Mouse (Mus musculus): ENCODE data around the gene Sync. TPM values are rescaled to one million over a fixed set of nuclear protein-coding genes. Genes with fewer than 3 reads are reported as not detected.

Gene Sync
- polyA plus RNA-seq (2017; shearing (Covaris generic)) = under 1 TPM in 1 of 2 experiments, not detected in 1; 0.16 TPM

GRCm38 (mm10) chr4:129287472-129287981, at the start of gene Sync:
TSS of gene Sync (plus strand) at chr4:129287617.

GRCm38 (mm10) chr4:129261196-129261595, 26.2 kb upstream of the Sync start, which contains the start of gene C77080:
TSS of gene C77080 (minus strand) at chr4:129261404.

GRCm38 (mm10) chr4:129335216-129336074, 48.0 kb downstream of the Sync start, which contains the start of the genes Rbbp4 and Zbtb8os:
TSS of gene Rbbp4 (minus strand) at chr4:129335370.
TSS of gene Zbtb8os (plus strand) at chr4:129335695.

Other genes with a start within 250 kb of the Sync start
- gene Rnf19b, start 229.3 kb upstream of the Sync start, polyA plus RNA-seq (2017; shearing (Covaris generic)) = 10 to 100 TPM; 59.1 to 61.7 TPM
- not detected for gene Tmem54, start 182.1 kb upstream of the Sync start, polyA plus RNA-seq (2017; shearing (Covaris generic))
- under 1 TPM in 1 of 2 experiments, not detected in 1; 0.18 TPM for gene Hpca, start 165.6 kb upstream of the Sync start, polyA plus RNA-seq (2017; shearing (Covaris generic))
- gene Fndc5, start 150.6 kb upstream of the Sync start, polyA plus RNA-seq (2017; shearing (Covaris generic)) = 1 to 10 TPM in 1 of 2 experiments, under 1 TPM in 1; 0.56 to 1.0 TPM
- gene S100pbp, start 97.9 kb upstream of the Sync start, polyA plus RNA-seq (2017; shearing (Covaris generic)) = 10 to 100 TPM; 16.7 to 20.3 TPM
- gene Yars, start 97.9 kb upstream of the Sync start, polyA plus RNA-seq (2017; shearing (Covaris generic)) = 10 to 100 TPM; 48.9 to 49.5 TPM
- gene C77080, start 26.2 kb upstream of the Sync start, polyA plus RNA-seq (2017; shearing (Covaris generic)) = 1 to 10 TPM in 1 of 2 experiments, under 1 TPM in 1; 0.67 to 1.0 TPM
- 100 to 1,000 TPM; 289 to 317 TPM for gene Rbbp4, start 47.8 kb downstream of the Sync start, polyA plus RNA-seq (2017; shearing (Covaris generic))
- 10 to 100 TPM; 57.3 to 72.8 TPM for gene Zbtb8os, start 48.1 kb downstream of the Sync start, polyA plus RNA-seq (2017; shearing (Covaris generic))
- gene Zbtb8a, start 90.5 kb downstream of the Sync start, polyA plus RNA-seq (2017; shearing (Covaris generic)) = 10 to 100 TPM; 10.9 to 17.0 TPM
- under 1 TPM; 0.05 to 0.15 TPM for gene Zbtb8b, start 153.2 kb downstream of the Sync start, polyA plus RNA-seq (2017; shearing (Covaris generic))
- 10 to 100 TPM; 32.3 to 41.6 TPM for gene Bsdc1, start 174.0 kb downstream of the Sync start, polyA plus RNA-seq (2017; shearing (Covaris generic))
- under 1 TPM in 1 of 2 experiments, not detected in 1; 0.12 TPM for gene Tssk3, start 203.4 kb downstream of the Sync start, polyA plus RNA-seq (2017; shearing (Covaris generic))
- under 1 TPM in 1 of 2 experiments, not detected in 1; 0.67 TPM for gene Fam229a, start 203.6 kb downstream of the Sync start, polyA plus RNA-seq (2017; shearing (Covaris generic))
- 10 to 100 TPM; 35.3 to 36.6 TPM for gene Marcksl1, start 226.0 kb downstream of the Sync start, polyA plus RNA-seq (2017; shearing (Covaris generic))

All from inflammation-experienced regulatory T-cells (primary cell).